Mouse (Mus musculus) MEL (cell line): ENCODE data around the gene Tecpr1. TPM values are rescaled to one million over a fixed set of nuclear protein-coding genes. Genes with fewer than 3 reads are reported as not detected.
A peak's percentile ranks its signal among the peaks of the same experiment; 100 is the strongest.

Experiments used
- DNase-seq: peaks from one replicate; pipeline ENCODE4 v3.0.0; 2011; ENCODE audit warnings: low read depth, low spot score
- H3K27ac ChIP-seq: 2 replicates; pipeline ENCODE4 v1.5.1; 2012; ENCODE audit warnings: low read depth, mild to moderate bottlenecking, control low read depth, low read length, moderate library complexity; ENCODE audit not compliant: control insufficient read depth
- H3K27me3 ChIP-seq, 2 experiments: fragments of 150-350 bp in 1 of 2; sonication (generic) in 1 of 2; 2 replicates each; pipeline ENCODE4 v1.6.1; 2012; ENCODE audit warnings: low read length in 2 of 2, mild to moderate bottlenecking in 2 of 2, improper control_type of control experiment in 1 of 2, moderate library complexity in 1 of 2; ENCODE audit not compliant: insufficient read depth in 2 of 2, control insufficient read depth in 1 of 2
- H3K36me3 ChIP-seq, 2 experiments: 2 replicates each; pipeline ENCODE4 v1.6.1; 2012 to 2014; ENCODE audit warnings: low read length in 2 of 2, improper control_type of control experiment in 1 of 2, inconsistent platforms in 1 of 2, mild to moderate bottlenecking in 1 of 2; ENCODE audit not compliant: insufficient read depth in 2 of 2, control insufficient read depth in 1 of 2
- H3K4me1 ChIP-seq, 2 experiments: fragments of 150-350 bp in 1 of 2; sonication (generic) in 1 of 2; 2 replicates each; pipeline ENCODE4 v1.6.1; 2012; ENCODE audit warnings: low read length in 2 of 2, improper control_type of control experiment in 1 of 2, mild to moderate bottlenecking in 1 of 2; ENCODE audit not compliant: insufficient read depth in 2 of 2, control insufficient read depth in 1 of 2
- H3K4me3 ChIP-seq, 2 experiments: fragments of 150-350 bp in 1 of 2; sonication (generic) in 1 of 2; 2 replicates each; pipeline ENCODE4 v1.5.1; 2012; ENCODE audit warnings: low read depth in 2 of 2, low read length in 2 of 2, mild to moderate bottlenecking in 2 of 2, moderate library complexity in 2 of 2, control low read depth in 1 of 2, improper control_type of control experiment in 1 of 2; ENCODE audit not compliant: control insufficient read depth in 1 of 2, insufficient read depth in 1 of 2
- H3K79me2 ChIP-seq: 2 replicates; pipeline ENCODE4 v1.6.1; 2012; ENCODE audit warnings: mild to moderate bottlenecking, low read length, moderate library complexity; ENCODE audit not compliant: control insufficient read depth, poor library complexity, insufficient read depth
- H3K9ac ChIP-seq: 2 replicates; pipeline ENCODE4 v1.6.1; 2012; ENCODE audit warnings: low read depth, mild to moderate bottlenecking, control low read depth, low read length, moderate library complexity; ENCODE audit not compliant: control insufficient read depth, poor library complexity, severe bottlenecking
- H3K9me3 ChIP-seq: fragments of 150-350 bp; sonication (generic); replicated peaks from 2 replicates; pipeline ENCODE4 v1.6.1; 2012; ENCODE audit warnings: mild to moderate bottlenecking, low read length, improper control_type of control experiment, moderate library complexity; ENCODE audit not compliant: insufficient read depth
- CHD1 ChIP-seq: IDR thresholded peaks from 2 replicates; pipeline ENCODE4 v1.6.1; 2012; ENCODE audit warnings: low read depth, mild to moderate bottlenecking, inconsistent platforms, low read length, improper control_type of control experiment
- CHD2 ChIP-seq: IDR thresholded peaks from 2 replicates; pipeline ENCODE4 v1.6.1; 2011; ENCODE audit warnings: low read length, improper control_type of control experiment
- CTCF ChIP-seq, 3 experiments: IDR thresholded peaks in 2 of 3; conservative IDR thresholded peaks in 1 of 3; 2 replicates each; pipeline ENCODE4 v1.5.1; 2011 to 2012; ENCODE audit warnings: low read length in 3 of 3, low read depth in 2 of 3, mild to moderate bottlenecking in 2 of 3, improper control_type of control experiment in 1 of 3, inconsistent platforms in 1 of 3, mixed read lengths in 1 of 3, moderate library complexity in 1 of 3; ENCODE audit not compliant: control insufficient read depth in 1 of 3, insufficient read depth in 1 of 3, poor library complexity in 1 of 3, severe bottlenecking in 1 of 3
- ELF1 ChIP-seq: IDR thresholded peaks from 2 replicates; pipeline ENCODE4 v1.6.1; 2014; ENCODE audit warnings: low read depth, mild to moderate bottlenecking, inconsistent platforms, low read length, improper control_type of control experiment, moderate library complexity
- GATA1 ChIP-seq: IDR thresholded peaks from 2 replicates; pipeline ENCODE4 v1.6.1; 2011; ENCODE audit warnings: low read depth, low read length, improper control_type of control experiment
- HCFC1 ChIP-seq: IDR thresholded peaks from 2 replicates; pipeline ENCODE4 v1.6.1; 2012; ENCODE audit warnings: low read depth, mild to moderate bottlenecking, inconsistent platforms, low read length, improper control_type of control experiment, moderate library complexity
- JUND ChIP-seq: IDR thresholded peaks from 2 replicates; pipeline ENCODE4 v1.6.1; 2011; ENCODE audit warnings: low read depth, mild to moderate bottlenecking, improper control_type of control experiment, low read length
- MAFK ChIP-seq: IDR thresholded peaks from 2 replicates; pipeline ENCODE4 v1.6.1; 2011; ENCODE audit warnings: low read depth, mild to moderate bottlenecking, low read length, improper control_type of control experiment, borderline replicate concordance
- MAZ ChIP-seq: IDR thresholded peaks from 2 replicates; pipeline ENCODE4 v1.6.1; 2012; ENCODE audit warnings: low read depth, mild to moderate bottlenecking, inconsistent platforms, low read length, improper control_type of control experiment
- MEF2A ChIP-seq: IDR thresholded peaks from 2 replicates; pipeline ENCODE4 v1.6.1; 2014; ENCODE audit warnings: low read depth, mild to moderate bottlenecking, inconsistent platforms, low read length, improper control_type of control experiment; ENCODE audit not compliant: poor library complexity, insufficient replicate concordance, severe bottlenecking; ENCODE audit errors: extremely low read depth
- NELFE ChIP-seq: IDR thresholded peaks from 2 replicates; pipeline ENCODE4 v1.6.1; 2011; ENCODE audit warnings: low read depth, low read length, improper control_type of control experiment
- NRF1 ChIP-seq: IDR thresholded peaks from 2 replicates; pipeline ENCODE4 v1.6.1; 2014; ENCODE audit warnings: low read depth, mild to moderate bottlenecking, inconsistent platforms, low read length, improper control_type of control experiment, moderate library complexity; ENCODE audit not compliant: poor library complexity, insufficient read depth, severe bottlenecking
- RAD21 ChIP-seq: IDR thresholded peaks from 2 replicates; pipeline ENCODE4 v1.6.1; 2011; ENCODE audit warnings: mild to moderate bottlenecking, low read depth, low read length, improper control_type of control experiment
- RCOR1 ChIP-seq: IDR thresholded peaks from 2 replicates; pipeline ENCODE4 v1.6.1; 2012; ENCODE audit warnings: low read depth, mild to moderate bottlenecking, inconsistent platforms, low read length, improper control_type of control experiment
- SMC3 ChIP-seq: IDR thresholded peaks from 2 replicates; pipeline ENCODE4 v1.6.1; 2011; ENCODE audit warnings: low read depth, low read length, improper control_type of control experiment
- TAL1 ChIP-seq: IDR thresholded peaks from 2 replicates; pipeline ENCODE4 v1.6.1; 2012; ENCODE audit warnings: mild to moderate bottlenecking, inconsistent platforms, low read length, moderate library complexity, mixed read lengths
- TBP ChIP-seq: IDR thresholded peaks from 2 replicates; pipeline ENCODE4 v1.8.0; 2011; ENCODE audit warnings: low read depth, low read length, improper control_type of control experiment
- UBTF ChIP-seq: IDR thresholded peaks from 2 replicates; pipeline ENCODE4 v1.6.1; 2012; ENCODE audit warnings: low read depth, mild to moderate bottlenecking, inconsistent platforms, low read length, improper control_type of control experiment, moderate library complexity, borderline replicate concordance; ENCODE audit not compliant: insufficient read depth
- USF1 ChIP-seq: IDR thresholded peaks from 2 replicates; pipeline ENCODE4 v1.6.1; 2014; ENCODE audit warnings: low read depth, mild to moderate bottlenecking, inconsistent platforms, low read length, improper control_type of control experiment, moderate library complexity
- ZC3H11A ChIP-seq: IDR thresholded peaks from 2 replicates; pipeline ENCODE4 v1.6.1; 2012; ENCODE audit warnings: low read depth, mild to moderate bottlenecking, inconsistent platforms, low read length, improper control_type of control experiment
- polyA plus RNA-seq, 2 experiments: library from polyadenylated mRNA; stranded (reverse) in 1 of 2; unstranded in 1 of 2; fragments of >175 nt in 1 of 2; fragments of >200 nt in 1 of 2; gene quantifications; 2 replicates each; pipeline versions ENCODE4 v1.2.1 to v1.2.4; 2012; ENCODE audit warnings: low replicate concordance in 2 of 2, low read depth in 1 of 2; ENCODE audit not compliant: insufficient read length in 2 of 2, insufficient read depth in 1 of 2, missing spikeins in 1 of 2
- total RNA-seq: library from RNA; depleted of rRNA; stranded (reverse); fragments of 300-350 nt; gene quantifications from 2 replicates; pipeline ENCODE4 v1.2.3, GENCODE M21; 2012

Tecpr1 gene
- total and polyA plus RNA-seq, 3 experiments: 6.2 to 9.0 TPM; not detected in 1

GRCm38 (mm10) chr5:144204303-144204702, 19.1 kb downstream of the Tecpr1 start:
- H3K9me3 ChIP-seq: no peaks in the 10 kb centered on the region
- no peaks in the 10 kb centered on the region for H3K79me2 ChIP-seq
- no peaks in the 10 kb centered on the region for H3K4me1 ChIP-seq
- no peak overlapping the region for H3K9ac ChIP-seq
- H3K36me3 ChIP-seq: no peaks in the 10 kb centered on the region
- TF ChIP-seq JUND (no peak), SMC3 (no peak), CHD1 (no peak), GATA1 (no peak), HCFC1 (no peak), UBTF (no peak), USF1 (no peak), NELFE (no peak)
- no peak overlapping the region for H3K27ac ChIP-seq
- H3K4me3 ChIP-seq: no peak overlapping the region
- DNase-seq: no peak
- H3K27me3 ChIP-seq: no peaks in the 10 kb centered on the region

GRCm38 (mm10) chr5:144203398-144203959, 19.9 kb downstream of the Tecpr1 start:
- H3K79me2 ChIP-seq: no peaks in the 10 kb centered on the region
- no peak for DNase-seq
- H3K9me3 ChIP-seq: no peaks in the 10 kb centered on the region
- no peak overlapping the region for H3K4me3 ChIP-seq
- no peaks in the 10 kb centered on the region for H3K36me3 ChIP-seq
- H3K27me3 ChIP-seq: no peaks in the 10 kb centered on the region
- no peaks in the 10 kb centered on the region for H3K4me1 ChIP-seq
- H3K27ac ChIP-seq: no peak overlapping the region
- H3K9ac ChIP-seq: no peak overlapping the region
- no peak for TF ChIP-seq MEF2A
- TF ChIP-seq MAFK: no peak
- TF ChIP-seq CHD2: no peak
- no peak for TF ChIP-seq RCOR1
- TF ChIP-seq NRF1: no peak

DNA sequence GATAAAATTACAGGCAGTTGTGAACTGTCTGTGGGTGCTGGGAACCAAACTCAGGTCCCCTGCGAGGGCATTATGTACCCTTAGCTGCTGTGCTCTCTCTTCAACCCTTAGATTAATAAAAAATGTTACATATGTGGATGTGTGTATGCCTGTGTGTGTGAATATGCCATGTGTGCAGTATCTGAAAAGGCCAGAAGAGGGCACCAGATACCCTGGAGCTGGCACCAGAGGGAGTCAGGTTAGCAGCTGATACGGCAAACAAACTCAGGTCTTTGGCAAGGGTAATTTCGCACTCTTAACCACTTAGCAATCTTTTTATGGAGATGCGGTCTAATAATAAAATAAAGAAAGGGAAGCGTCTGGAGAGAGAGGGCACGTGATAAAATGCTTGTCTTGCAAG, 21.0 kb downstream of the Tecpr1 start:
- H3K4me3 ChIP-seq: no peak overlapping the region
- no peaks in the 10 kb centered on the region for H3K36me3 ChIP-seq
- no peaks in the 10 kb centered on the region for H3K4me1 ChIP-seq
- no peaks in the 10 kb centered on the region for H3K27me3 ChIP-seq
- TF ChIP-seq TBP (no peak), RAD21 (peak; percentile 7), ZC3H11A (no peak), ELF1 (no peak), SMC3 (peak; percentile 19; the same call in 1 of the 2 replicates), CHD2 (no peak), NELFE (no peak), MAZ (no peak), UBTF (no peak), CTCF (IDR thresholded peaks at IDR 0.05 in 2 of 3, conservative IDR thresholded peaks at IDR 0.05 in 1 of 3; ENCODE audit: control insufficient read depth in 1 of 3, insufficient read depth in 1 of 3, low read depth in 2 of 3, low read length in 3 of 3, poor library complexity in 1 of 3, severe bottlenecking in 1 of 3) (peak; percentile 39 to 43 (median 42)), TAL1 (no peak), JUND (no peak), MAFK (no peak)
- no peaks in the 10 kb centered on the region for H3K79me2 ChIP-seq
- DNase-seq: peak; percentile 23
- no peaks in the 10 kb centered on the region for H3K9me3 ChIP-seq
- H3K9ac ChIP-seq: no peak overlapping the region
- H3K27ac ChIP-seq: no peak overlapping the region
